Mouse (Mus musculus) stomach, postnatal 0 days (tissue): ENCODE measurements around the gene Efhd1.

ENCODE experiments used
- CTCF ChIP-seq: IDR thresholded peaks from 2 replicates; pipeline ENCODE4 v1.5.1; 2016; ENCODE audit warnings: antibody characterized with exemption, low read depth, mild to moderate bottlenecking, moderate library complexity
- EP300 ChIP-seq: optimal IDR thresholded peaks from 2 replicates; pipeline ENCODE3; 2016; ENCODE audit warnings: antibody characterized with exemption

- TF ChIP-seq EP300 (no peak), CTCF (no peak)
These were observed 62.6 kb downstream of the Efhd1 start, which contains the start of gene Gigyf2 for GRCm38 (mm10) chr1:87326742-87327163.
